Mouse (Mus musculus) MEL (cell line): ENCODE results near the gene Prc1. TPM values are rescaled to one million over a fixed set of nuclear protein-coding genes. Genes with fewer than 3 reads are reported as not detected.

ENCODE experiments used
- DNase-seq: peaks from one replicate; pipeline ENCODE4 v3.0.0; 2011; ENCODE audit warnings: low read depth, low spot score
- H3K27ac ChIP-seq: 2 replicates; pipeline ENCODE4 v1.5.1; 2012; ENCODE audit warnings: low read depth, mild to moderate bottlenecking, control low read depth, low read length, moderate library complexity; ENCODE audit not compliant: control insufficient read depth
- H3K27me3 ChIP-seq, 2 experiments: fragments of 150-350 bp in 1 of 2; sonication (generic) in 1 of 2; 2 replicates each; pipeline ENCODE4 v1.6.1; 2012; ENCODE audit warnings: low read length in 2 of 2, mild to moderate bottlenecking in 2 of 2, improper control_type of control experiment in 1 of 2, moderate library complexity in 1 of 2; ENCODE audit not compliant: insufficient read depth in 2 of 2, control insufficient read depth in 1 of 2
- H3K36me3 ChIP-seq, 2 experiments: 2 replicates each; pipeline ENCODE4 v1.6.1; 2012 to 2014; ENCODE audit warnings: low read length in 2 of 2, improper control_type of control experiment in 1 of 2, inconsistent platforms in 1 of 2, mild to moderate bottlenecking in 1 of 2; ENCODE audit not compliant: insufficient read depth in 2 of 2, control insufficient read depth in 1 of 2
- H3K4me1 ChIP-seq, 2 experiments: fragments of 150-350 bp in 1 of 2; sonication (generic) in 1 of 2; 2 replicates each; pipeline ENCODE4 v1.6.1; 2012; ENCODE audit warnings: low read length in 2 of 2, improper control_type of control experiment in 1 of 2, mild to moderate bottlenecking in 1 of 2; ENCODE audit not compliant: insufficient read depth in 2 of 2, control insufficient read depth in 1 of 2
- H3K4me3 ChIP-seq, 2 experiments: fragments of 150-350 bp in 1 of 2; sonication (generic) in 1 of 2; 2 replicates each; pipeline ENCODE4 v1.5.1; 2012; ENCODE audit warnings: low read depth in 2 of 2, low read length in 2 of 2, mild to moderate bottlenecking in 2 of 2, moderate library complexity in 2 of 2, control low read depth in 1 of 2, improper control_type of control experiment in 1 of 2; ENCODE audit not compliant: control insufficient read depth in 1 of 2, insufficient read depth in 1 of 2
- H3K79me2 ChIP-seq: 2 replicates; pipeline ENCODE4 v1.6.1; 2012; ENCODE audit warnings: mild to moderate bottlenecking, low read length, moderate library complexity; ENCODE audit not compliant: control insufficient read depth, poor library complexity, insufficient read depth
- H3K9ac ChIP-seq: 2 replicates; pipeline ENCODE4 v1.6.1; 2012; ENCODE audit warnings: low read depth, mild to moderate bottlenecking, control low read depth, low read length, moderate library complexity; ENCODE audit not compliant: control insufficient read depth, poor library complexity, severe bottlenecking
- H3K9me3 ChIP-seq: fragments of 150-350 bp; sonication (generic); replicated peaks from 2 replicates; pipeline ENCODE4 v1.6.1; 2012; ENCODE audit warnings: mild to moderate bottlenecking, low read length, improper control_type of control experiment, moderate library complexity; ENCODE audit not compliant: insufficient read depth
- BHLHE40 ChIP-seq: IDR thresholded peaks from 2 replicates; pipeline ENCODE4 v1.6.1; 2012; ENCODE audit warnings: low read depth, mild to moderate bottlenecking, inconsistent platforms, low read length, improper control_type of control experiment, borderline replicate concordance
- CHD1 ChIP-seq: IDR thresholded peaks from 2 replicates; pipeline ENCODE4 v1.6.1; 2012; ENCODE audit warnings: low read depth, mild to moderate bottlenecking, inconsistent platforms, low read length, improper control_type of control experiment
- CHD2 ChIP-seq: IDR thresholded peaks from 2 replicates; pipeline ENCODE4 v1.6.1; 2011; ENCODE audit warnings: low read length, improper control_type of control experiment
- CTCF ChIP-seq, 3 experiments: IDR thresholded peaks in 2 of 3; conservative IDR thresholded peaks in 1 of 3; 2 replicates each; pipeline ENCODE4 v1.5.1; 2011 to 2012; ENCODE audit warnings: low read length in 3 of 3, low read depth in 2 of 3, mild to moderate bottlenecking in 2 of 3, improper control_type of control experiment in 1 of 3, inconsistent platforms in 1 of 3, mixed read lengths in 1 of 3, moderate library complexity in 1 of 3; ENCODE audit not compliant: control insufficient read depth in 1 of 3, insufficient read depth in 1 of 3, poor library complexity in 1 of 3, severe bottlenecking in 1 of 3
- E2F4 ChIP-seq: IDR thresholded peaks from 2 replicates; pipeline ENCODE4 v1.6.1; 2011; ENCODE audit warnings: low read depth, low read length, improper control_type of control experiment, borderline replicate concordance
- ELF1 ChIP-seq: IDR thresholded peaks from 2 replicates; pipeline ENCODE4 v1.6.1; 2014; ENCODE audit warnings: low read depth, mild to moderate bottlenecking, inconsistent platforms, low read length, improper control_type of control experiment, moderate library complexity
- GABPA ChIP-seq: IDR thresholded peaks from 2 replicates; pipeline ENCODE4 v1.6.1; 2012; ENCODE audit warnings: low read depth, mild to moderate bottlenecking, inconsistent platforms, low read length, improper control_type of control experiment, moderate library complexity
- GATA1 ChIP-seq: IDR thresholded peaks from 2 replicates; pipeline ENCODE4 v1.6.1; 2011; ENCODE audit warnings: low read depth, low read length, improper control_type of control experiment
- JUND ChIP-seq: IDR thresholded peaks from 2 replicates; pipeline ENCODE4 v1.6.1; 2011; ENCODE audit warnings: low read depth, mild to moderate bottlenecking, improper control_type of control experiment, low read length
- KAT2A ChIP-seq: conservative IDR thresholded peaks from 2 replicates; pipeline ENCODE4 v1.6.1; 2012; ENCODE audit warnings: low read depth, low read length, improper control_type of control experiment, inconsistent platforms
- MAFK ChIP-seq: IDR thresholded peaks from 2 replicates; pipeline ENCODE4 v1.6.1; 2011; ENCODE audit warnings: low read depth, mild to moderate bottlenecking, low read length, improper control_type of control experiment, borderline replicate concordance
- MAZ ChIP-seq: IDR thresholded peaks from 2 replicates; pipeline ENCODE4 v1.6.1; 2012; ENCODE audit warnings: low read depth, mild to moderate bottlenecking, inconsistent platforms, low read length, improper control_type of control experiment
- MEF2A ChIP-seq: IDR thresholded peaks from 2 replicates; pipeline ENCODE4 v1.6.1; 2014; ENCODE audit warnings: low read depth, mild to moderate bottlenecking, inconsistent platforms, low read length, improper control_type of control experiment; ENCODE audit not compliant: poor library complexity, insufficient replicate concordance, severe bottlenecking; ENCODE audit errors: extremely low read depth
- MXI1 ChIP-seq: IDR thresholded peaks from 2 replicates; pipeline ENCODE4 v1.6.1; 2011; ENCODE audit warnings: mild to moderate bottlenecking, low read depth, low read length, improper control_type of control experiment
- MYB ChIP-seq: IDR thresholded peaks from 2 replicates; pipeline ENCODE4 v1.6.1; 2011; ENCODE audit warnings: mild to moderate bottlenecking, low read depth, low read length, improper control_type of control experiment
- MYC ChIP-seq: IDR thresholded peaks from 2 replicates; pipeline ENCODE4 v1.6.1; 2011; ENCODE audit warnings: low read depth, mild to moderate bottlenecking, low read length, improper control_type of control experiment, moderate library complexity
- NELFE ChIP-seq: IDR thresholded peaks from 2 replicates; pipeline ENCODE4 v1.6.1; 2011; ENCODE audit warnings: low read depth, low read length, improper control_type of control experiment
- POLR2AphosphoS5 ChIP-seq: IDR thresholded peaks from 2 replicates; pipeline ENCODE4 v1.6.1; 2012; ENCODE audit warnings: low read depth, borderline replicate concordance, mild to moderate bottlenecking, inconsistent platforms, low read length, moderate library complexity, mixed read lengths
- RCOR1 ChIP-seq: IDR thresholded peaks from 2 replicates; pipeline ENCODE4 v1.6.1; 2012; ENCODE audit warnings: low read depth, mild to moderate bottlenecking, inconsistent platforms, low read length, improper control_type of control experiment
- SMC3 ChIP-seq: IDR thresholded peaks from 2 replicates; pipeline ENCODE4 v1.6.1; 2011; ENCODE audit warnings: low read depth, low read length, improper control_type of control experiment
- TAL1 ChIP-seq: IDR thresholded peaks from 2 replicates; pipeline ENCODE4 v1.6.1; 2012; ENCODE audit warnings: mild to moderate bottlenecking, inconsistent platforms, low read length, moderate library complexity, mixed read lengths
- TCF12 ChIP-seq: IDR thresholded peaks from 2 replicates; pipeline ENCODE4 v1.6.1; 2014; ENCODE audit warnings: low read depth, mild to moderate bottlenecking, inconsistent platforms, low read length, improper control_type of control experiment, moderate library complexity
- UBTF ChIP-seq: IDR thresholded peaks from 2 replicates; pipeline ENCODE4 v1.6.1; 2012; ENCODE audit warnings: low read depth, mild to moderate bottlenecking, inconsistent platforms, low read length, improper control_type of control experiment, moderate library complexity, borderline replicate concordance; ENCODE audit not compliant: insufficient read depth
- USF1 ChIP-seq: IDR thresholded peaks from 2 replicates; pipeline ENCODE4 v1.6.1; 2014; ENCODE audit warnings: low read depth, mild to moderate bottlenecking, inconsistent platforms, low read length, improper control_type of control experiment, moderate library complexity
- ZC3H11A ChIP-seq: IDR thresholded peaks from 2 replicates; pipeline ENCODE4 v1.6.1; 2012; ENCODE audit warnings: low read depth, mild to moderate bottlenecking, inconsistent platforms, low read length, improper control_type of control experiment
- polyA plus RNA-seq, 2 experiments: library from polyadenylated mRNA; stranded (reverse) in 1 of 2; unstranded in 1 of 2; fragments of >175 nt in 1 of 2; fragments of >200 nt in 1 of 2; gene quantifications; 2 replicates each; pipeline versions ENCODE4 v1.2.1 to v1.2.4; 2012; ENCODE audit warnings: low replicate concordance in 2 of 2, low read depth in 1 of 2; ENCODE audit not compliant: insufficient read length in 2 of 2, insufficient read depth in 1 of 2, missing spikeins in 1 of 2
- total RNA-seq: library from RNA; depleted of rRNA; stranded (reverse); fragments of 300-350 nt; gene quantifications from 2 replicates; pipeline ENCODE4 v1.2.3, GENCODE M21; 2012

The Prc1 gene
- total and polyA plus RNA-seq, 3 experiments = 68.5 to 108 (median 82.2) TPM

DNA sequence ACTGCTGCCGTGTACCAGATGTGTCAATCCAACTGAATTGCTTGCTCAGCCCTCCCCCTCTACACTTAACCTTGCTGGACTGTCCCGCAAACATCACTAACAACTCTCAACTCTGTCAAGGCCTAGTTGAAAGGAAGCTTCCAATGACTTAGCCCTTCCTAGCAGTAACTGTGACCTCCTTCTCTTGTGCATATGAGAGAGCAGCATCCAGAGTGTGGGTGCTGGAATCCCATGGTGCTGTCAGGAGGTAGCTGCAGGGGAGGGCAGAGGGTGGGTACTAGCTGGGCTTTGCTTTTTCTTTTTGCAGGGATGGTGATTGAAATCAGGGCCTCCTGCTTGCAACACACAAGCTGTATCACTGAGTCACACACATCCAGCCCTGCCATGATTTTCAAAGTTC is 20.8 kb upstream of the Prc1 start:
- H3K36me3 ChIP-seq = peaks cover 13% of the 10 kb centered on the region in 2 experiments
- DNase-seq = no peak
- TF ChIP-seq MAFK (no peak), RCOR1 (no peak), KAT2A (no peak), ZC3H11A (no peak), USF1 (no peak), GATA1 (no peak), ELF1 (no peak), MYC (no peak), POLR2AphosphoS5 (no peak), SMC3 (no peak), MXI1 (no peak), CHD2 (no peak), JUND (no peak)
- H3K9me3 ChIP-seq = no peaks in the 10 kb centered on the region
- no peak overlapping the region for H3K27ac ChIP-seq
- H3K27me3 ChIP-seq = no peaks in the 10 kb centered on the region
- H3K4me3 ChIP-seq = no peak overlapping the region
- no peak overlapping the region for H3K9ac ChIP-seq
- peaks cover 16% of the 10 kb centered on the region for H3K79me2 ChIP-seq
- peaks cover 4 to 9% of the 10 kb centered on the region in 2 experiments for H3K4me1 ChIP-seq

GRCm38 (mm10) chr7:80276374-80276773 is 17.9 kb upstream of the Prc1 start:
- peaks cover 0 to 17% of the 10 kb centered on the region in 2 experiments; a peak in 2 of 4 replicates for H3K36me3 ChIP-seq
- H3K4me1 ChIP-seq = no peaks in the 10 kb centered on the region
- no peak overlapping the region for H3K27ac ChIP-seq
- H3K27me3 ChIP-seq = no peaks in the 10 kb centered on the region
- TF ChIP-seq MYB = no peak
- TF ChIP-seq TAL1 = no peak; the same call in 1 of the 2 replicates
- no peak for TF ChIP-seq RCOR1
- no peak for TF ChIP-seq ELF1
- no peak for TF ChIP-seq MAZ
- no peak for TF ChIP-seq TCF12
- TF ChIP-seq CHD1 = no peak
- no peak for TF ChIP-seq E2F4
- TF ChIP-seq ZC3H11A = no peak
- TF ChIP-seq POLR2AphosphoS5 = no peak
- no peak for TF ChIP-seq UBTF
- TF ChIP-seq NELFE = no peak
- TF ChIP-seq GABPA = no peak
- no peak for TF ChIP-seq MEF2A
- TF ChIP-seq CTCF (IDR thresholded peaks at IDR 0.05 in 2 of 3, conservative IDR thresholded peaks at IDR 0.05 in 1 of 3; ENCODE audit: control insufficient read depth in 1 of 3, insufficient read depth in 1 of 3, low read depth in 2 of 3, low read length in 3 of 3, poor library complexity in 1 of 3, severe bottlenecking in 1 of 3) = no peak
- no peak for TF ChIP-seq USF1
- no peak for TF ChIP-seq BHLHE40
- H3K9me3 ChIP-seq = no peaks in the 10 kb centered on the region
- no peak for DNase-seq
- H3K79me2 ChIP-seq = peaks cover 2% of the 10 kb centered on the region; the same call in 1 of the 2 replicates
- no peak overlapping the region for H3K4me3 ChIP-seq
- H3K9ac ChIP-seq = no peak overlapping the region
